Mouse (Mus musculus) cerebellum, postnatal 10 days (tissue): ENCODE results near the gene Capn11.

Experiments used
- DNase-seq, 2 experiments: peaks; one replicate each; pipeline ENCODE4 v3.0.0; 2021; ENCODE audit warnings: mixed read lengths in 2 of 2

Gene Capn11

GRCm38 (mm10) chr17:45681588-45681987 lies 22.5 kb upstream of the Capn11 start:
- DNase-seq = peak; percentile 58 to 74

DNA sequence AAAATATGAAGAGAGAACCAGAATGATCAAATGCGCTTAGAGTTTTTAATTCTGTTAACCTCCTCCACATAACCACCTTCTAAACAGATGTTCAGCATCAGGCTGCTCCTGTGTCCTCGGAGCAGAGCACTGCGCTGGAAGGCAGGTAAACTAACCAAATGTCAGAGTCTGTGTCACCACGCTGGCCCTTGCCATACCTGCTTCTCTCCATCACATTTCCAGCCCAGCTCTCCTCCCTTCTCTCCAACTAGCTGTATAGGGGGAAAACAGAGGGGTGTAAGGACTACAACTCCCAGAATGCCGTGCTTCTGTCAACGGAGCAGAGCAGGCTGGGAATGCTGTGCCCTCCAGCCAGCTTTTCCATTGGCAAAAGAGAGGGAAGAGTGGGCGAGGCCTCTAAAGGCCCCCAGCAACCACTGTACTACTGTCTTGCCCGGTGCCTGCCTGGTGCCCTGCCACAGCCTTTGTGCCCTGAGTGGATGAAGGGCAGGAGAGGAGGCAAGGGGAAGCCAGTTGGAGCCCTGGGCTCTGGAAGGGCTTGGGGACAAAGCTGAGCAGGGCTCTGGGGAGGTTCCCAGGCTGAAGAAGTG lies 21.4 kb upstream of the Capn11 start:
- DNase-seq = peak; percentile 82 to 85

GRCm38 (mm10) chr17:45678106-45678505 lies 19.0 kb upstream of the Capn11 start:
- peak; percentile 90 to 95 for DNase-seq

GRCm38 (mm10) chr17:45672598-45672997 lies 13.5 kb upstream of the Capn11 start:
- no peak for DNase-seq

DNA sequence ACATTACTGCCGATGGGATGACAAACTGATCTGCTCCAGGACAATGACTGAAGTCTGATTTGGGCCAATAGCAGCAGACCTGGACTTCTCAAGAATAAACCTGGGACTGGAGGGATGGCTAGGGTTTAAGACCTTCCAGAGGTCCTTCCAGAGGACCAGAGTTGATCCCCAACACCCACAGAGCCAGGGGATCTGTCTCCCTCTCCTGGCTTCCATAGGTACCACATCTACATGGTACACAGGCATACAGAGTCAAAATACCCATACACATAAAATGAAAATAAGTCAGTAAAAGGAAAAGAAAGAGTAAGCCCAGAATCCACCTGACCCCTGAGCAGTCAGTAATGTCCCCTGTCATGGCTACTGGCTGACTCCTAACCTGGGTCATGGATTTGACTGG lies 12.7 kb upstream of the Capn11 start:
- DNase-seq = peak in 1 of 2 experiments; percentile 24

GRCm38 (mm10) chr17:45667986-45668385 lies 8.9 kb upstream of the Capn11 start:
- peak; percentile 74 to 78 for DNase-seq

DNA sequence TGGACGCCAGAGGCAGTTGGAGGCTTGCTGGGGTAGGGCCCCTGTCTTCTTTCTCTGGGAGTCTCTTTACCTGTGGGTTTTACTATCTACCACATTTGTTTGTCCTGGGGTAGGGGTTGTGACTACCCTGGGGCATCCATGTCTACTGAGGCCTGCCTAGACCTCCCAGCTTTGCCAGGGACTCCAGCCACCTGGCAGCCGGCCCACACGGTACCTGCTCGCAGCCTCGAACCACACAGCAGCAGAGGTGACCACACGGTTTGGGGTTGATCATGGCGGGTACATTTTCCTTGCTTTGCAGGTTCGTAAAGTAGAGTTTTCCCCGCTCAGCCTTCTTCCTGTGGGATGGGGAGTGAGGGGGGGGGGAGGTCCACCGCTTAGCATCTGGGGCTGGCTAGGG lies 8.4 kb upstream of the Capn11 start:
- peak; percentile 54 to 55 for DNase-seq

- DNase-seq = peak in 1 of 2 experiments; percentile 19
Observed at GRCm38 (mm10) chr17:45666091-45666490, 7.0 kb upstream of the Capn11 start.

DNA sequence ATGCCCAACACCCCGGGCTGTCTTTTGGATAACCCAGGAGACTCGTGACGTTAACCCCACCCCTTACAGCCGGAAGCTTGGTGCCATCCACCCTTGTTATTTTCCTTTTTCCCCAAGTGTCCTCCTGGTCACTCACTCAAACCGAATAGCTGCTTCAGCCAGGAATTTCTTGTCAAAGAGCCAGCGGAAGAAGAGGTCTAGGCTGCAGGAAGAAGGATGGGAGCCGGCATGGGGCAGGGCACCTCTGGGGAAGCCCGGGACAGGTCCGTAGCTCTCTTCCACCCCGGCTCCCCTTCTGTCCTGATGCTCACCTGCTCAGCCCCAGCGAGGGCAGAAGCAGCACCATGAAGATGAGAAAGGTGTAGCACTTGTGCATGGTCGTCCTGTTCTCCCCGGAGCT lies 5.5 kb upstream of the Capn11 start:
- DNase-seq = peak; percentile 37 to 53

GRCm38 (mm10) chr17:45663106-45663919 lies 4.2 kb upstream of the Capn11 start:
- peak; percentile 92 to 95 for DNase-seq

GRCm38 (mm10) chr17:45655820-45656219 lies 3.3 kb downstream of the Capn11 start:
- peak; percentile 66 to 75 for DNase-seq

DNA sequence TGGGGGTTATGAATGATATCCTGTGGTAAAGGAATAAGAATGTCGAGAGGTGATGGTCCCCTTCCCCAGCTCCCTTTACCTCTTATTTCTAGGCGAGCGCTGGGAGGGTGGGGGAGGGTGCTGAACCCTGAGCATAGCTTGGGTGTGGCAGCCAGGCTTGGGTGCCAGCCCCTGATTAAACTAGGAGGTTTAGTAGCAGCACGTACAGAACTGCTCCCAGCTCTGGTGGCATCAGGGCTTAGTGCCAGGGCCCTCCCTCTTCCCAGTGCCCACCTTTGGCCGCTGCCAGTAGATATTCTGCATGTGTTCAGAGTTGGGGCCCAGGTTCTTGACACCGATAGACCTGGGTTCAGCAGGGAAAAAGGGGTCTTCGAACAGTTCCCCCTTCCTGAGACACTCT lies 5.9 kb downstream of the Capn11 start:
- no peak for DNase-seq

DNA sequence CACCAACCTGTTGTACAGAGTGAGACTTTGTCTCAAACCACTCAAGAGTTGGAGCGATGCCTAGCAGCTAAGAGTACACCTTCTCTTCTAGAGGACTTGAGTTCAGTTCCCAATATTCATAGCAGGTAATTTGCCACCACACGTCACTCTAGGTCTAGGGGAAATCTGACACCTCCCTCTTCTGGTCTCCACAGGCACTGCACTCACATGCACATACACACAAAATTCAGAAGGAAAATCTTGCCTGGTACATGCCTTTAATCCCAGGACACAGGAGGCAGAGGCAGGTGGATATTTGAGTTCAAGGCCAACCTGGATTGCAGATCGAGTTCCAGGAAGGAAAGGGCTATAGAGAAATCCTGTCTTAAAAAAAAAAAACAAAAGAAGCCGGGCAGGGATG lies 14.9 kb downstream of the Capn11 start:
- DNase-seq = no peak

GRCm38 (mm10) chr17:45642701-45643100 lies 16.4 kb downstream of the Capn11 start:
- peak; percentile 95 to 96 for DNase-seq

DNA sequence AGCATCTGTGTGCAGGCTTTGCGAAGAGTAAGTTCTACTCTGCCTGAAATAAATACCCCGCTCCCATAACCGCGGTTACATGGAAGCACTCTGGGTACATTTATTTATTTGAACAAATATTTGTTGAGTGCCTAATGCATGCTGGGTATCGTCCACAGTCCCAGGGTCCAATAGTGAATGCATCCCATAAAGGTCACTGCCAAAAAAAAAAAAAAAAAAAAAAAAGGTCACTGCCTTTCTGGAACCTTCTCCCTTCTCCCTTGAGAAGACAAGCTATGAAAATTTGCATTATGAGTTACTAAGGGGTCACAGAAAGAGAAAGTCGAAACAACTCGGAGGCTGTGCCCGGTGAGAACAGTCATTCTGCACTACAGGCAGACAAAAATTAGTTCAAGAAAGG lies 17.1 kb downstream of the Capn11 start:
- DNase-seq = no peak

- DNase-seq = no peak
Observed at GRCm38 (mm10) chr17:45638596-45639295, 20.4 kb downstream of the Capn11 start.

- no peak for DNase-seq
Observed at GRCm38 (mm10) chr17:45634033-45634432, 25.1 kb downstream of the Capn11 start.

- DNase-seq = no peak
Observed at GRCm38 (mm10) chr17:45631940-45632339, 27.2 kb downstream of the Capn11 start.

- no peak for DNase-seq
Observed at GRCm38 (mm10) chr17:45630992-45631391, 28.1 kb downstream of the Capn11 start.

DNA sequence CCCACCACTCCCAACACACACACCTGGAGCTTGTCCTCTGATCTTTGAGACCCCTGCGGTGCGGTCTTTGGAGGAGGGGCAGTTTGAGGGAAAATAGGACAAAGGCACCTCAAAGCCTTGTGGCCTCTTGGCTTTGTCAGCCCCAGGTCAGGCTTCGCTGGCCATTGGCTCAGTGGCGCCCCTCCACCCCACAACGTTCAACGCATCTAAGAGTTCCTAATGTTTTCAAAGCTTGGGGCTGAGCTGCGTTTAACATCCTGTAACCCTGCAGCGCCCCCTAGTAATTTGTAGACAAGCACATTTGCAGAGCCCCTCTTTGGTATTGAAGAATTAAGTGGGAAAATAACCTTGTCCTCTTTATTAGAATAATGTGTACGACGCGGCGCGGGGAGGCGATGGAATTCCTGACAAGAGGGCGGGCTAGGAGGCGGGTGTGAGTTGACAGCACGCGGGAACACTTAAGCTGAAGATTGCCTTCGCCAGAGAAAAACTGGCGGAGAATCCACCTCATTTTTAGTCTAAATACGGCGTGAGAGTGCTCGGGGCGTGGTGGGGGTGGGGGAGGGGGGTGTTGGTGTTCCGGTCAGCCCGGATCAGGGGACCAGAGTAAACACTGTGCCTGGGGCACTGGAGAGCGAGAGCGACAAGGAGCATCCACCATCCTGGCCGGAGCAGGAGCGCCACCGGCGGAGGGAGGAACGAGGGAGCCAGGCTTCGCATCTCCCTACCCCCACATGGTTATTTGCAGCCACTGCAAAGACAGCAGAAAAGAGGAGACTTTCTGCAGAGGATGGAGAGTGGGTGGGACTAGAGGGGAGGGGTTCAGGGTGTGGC lies 29.0 kb downstream of the Capn11 start:
- DNase-seq = peak; percentile 92 to 94

GRCm38 (mm10) chr17:45628885-45629855 lies 30.0 kb downstream of the Capn11 start:
- peak in 1 of 2 experiments; percentile 69 for DNase-seq

- DNase-seq = no peak
Observed at GRCm38 (mm10) chr17:45628160-45628559, 31.0 kb downstream of the Capn11 start.
